Mouse (Mus musculus): Measurements from ENCODE around the gene Jchain.
A peak's percentile ranks its signal among the peaks of the same experiment; 100 is the strongest.

Gene Jchain

GRCm38 (mm10) chr5:88530908-88531307, 3.2 kb upstream of the Jchain start:
- DNase-seq (ENCODE audit: low read depth) = no peak

- DNase-seq (ENCODE audit: low read depth) = peak; percentile 74
These were observed 8.5 kb downstream of the Jchain start for GRCm38 (mm10) chr5:88519232-88519631.

GRCm38 (mm10) chr5:88508990-88509389, 18.7 kb downstream of the Jchain start:
- DNase-seq (ENCODE audit: low read depth) = no peak

GRCm38 (mm10) chr5:88508555-88508954, 19.1 kb downstream of the Jchain start:
- DNase-seq (ENCODE audit: low read depth) = peak; percentile 40

GRCm38 (mm10) chr5:88499781-88500180, 27.9 kb downstream of the Jchain start:
- peak; percentile 25 for DNase-seq (ENCODE audit: low read depth)

- no peak for DNase-seq (ENCODE audit: low read depth)
These were observed 36.6 kb downstream of the Jchain start for GRCm38 (mm10) chr5:88491111-88491510.

GRCm38 (mm10) chr5:88489004-88489403, 38.7 kb downstream of the Jchain start:
- peak; percentile 23 for DNase-seq (ENCODE audit: low read depth)

GRCm38 (mm10) chr5:88487675-88488074, 40.0 kb downstream of the Jchain start, which contains the start of gene Enam:
Gene Enam, plus strand, starts transcription at chr5:88487975.
- DNase-seq (ENCODE audit: low read depth) = no peak

All from induced T-regulatory cell, adult 2 months (primary cell).